Mouse (Mus musculus) ES-E14 (cell line): ENCODE data around the gene Dnm2. TPM values are rescaled to one million over a fixed set of nuclear protein-coding genes. Genes with fewer than 3 reads are reported as not detected.

Experiments used
- DNase-seq: peaks from one replicate; pipeline ENCODE4 v3.0.0-alpha.2; 2013; ENCODE audit warnings: low read depth, low spot score
- H3K27ac ChIP-seq: 2 replicates; pipeline ENCODE4 v1.5.1; 2012; ENCODE audit warnings: low read depth, mild to moderate bottlenecking, low read length, moderate library complexity, mixed read lengths; ENCODE audit not compliant: poor library complexity, insufficient read depth, severe bottlenecking
- H3K36me3 ChIP-seq: 2 replicates; pipeline ENCODE4 v1.6.1; 2012; ENCODE audit warnings: mild to moderate bottlenecking, low read length, moderate library complexity, mixed read lengths; ENCODE audit not compliant: control insufficient read depth, poor library complexity, insufficient read depth, severe bottlenecking
- H3K4me1 ChIP-seq, 2 experiments: fragments of 150-350 bp in 1 of 2; sonication (generic) in 1 of 2; 2 replicates each; pipeline ENCODE4 v1.6.1; 2012; ENCODE audit warnings: low read length in 2 of 2, mild to moderate bottlenecking in 1 of 2, mixed read lengths in 1 of 2; ENCODE audit not compliant: control insufficient read depth in 2 of 2, insufficient read depth in 2 of 2, poor library complexity in 1 of 2
- H3K4me3 ChIP-seq, 2 experiments: fragments of 150-350 bp in 1 of 2; sonication (generic) in 1 of 2; 2 replicates each; pipeline ENCODE4 v1.5.1; 2012; ENCODE audit warnings: low read length in 2 of 2, low read depth in 1 of 2, mild to moderate bottlenecking in 1 of 2, mixed read lengths in 1 of 2; ENCODE audit not compliant: insufficient read depth in 1 of 2, poor library complexity in 1 of 2, severe bottlenecking in 1 of 2
- H3K9ac ChIP-seq: 2 replicates; pipeline ENCODE4 v1.6.1; 2012; ENCODE audit warnings: low read depth, mild to moderate bottlenecking, low read length, mixed read lengths; ENCODE audit not compliant: poor library complexity, insufficient read depth, severe bottlenecking
- H3K9me3 ChIP-seq: fragments of 150-350 bp; sonication (generic); 2 replicates; pipeline ENCODE4 v1.6.1; 2012; ENCODE audit warnings: low read depth, mild to moderate bottlenecking, low read length; ENCODE audit not compliant: control insufficient read depth, insufficient read depth
- CHD2 ChIP-seq: IDR thresholded peaks from 2 replicates; pipeline ENCODE4 v1.6.1; 2014; ENCODE audit warnings: mild to moderate bottlenecking, low read depth, low read length, inconsistent platforms
- HCFC1 ChIP-seq: IDR thresholded peaks from 2 replicates; pipeline ENCODE4 v1.6.1; 2012; ENCODE audit warnings: low read length, inconsistent platforms, borderline replicate concordance; ENCODE audit not compliant: insufficient read depth
- MAFK ChIP-seq: IDR thresholded peaks from 2 replicates; pipeline ENCODE4 v1.6.1; 2014; ENCODE audit warnings: mild to moderate bottlenecking, low read depth, low read length, inconsistent platforms; ENCODE audit not compliant: insufficient read depth
- ZC3H11A ChIP-seq: IDR thresholded peaks from 2 replicates; pipeline ENCODE4 v1.6.1; 2012; ENCODE audit warnings: low read depth, mild to moderate bottlenecking, inconsistent platforms, low read length, borderline replicate concordance
- ZNF384 ChIP-seq: IDR thresholded peaks from 2 replicates; pipeline ENCODE4 v1.6.1; 2012; ENCODE audit warnings: low read depth, low read length, inconsistent platforms
- in situ Hi-C, 2 experiments: fragments of 600-800 bp; cut with MboI; formaldehyde crosslinking; loops; one replicate each; pipeline ENCODE4 v1.15.1; 2025; ENCODE audit warnings: low sequenced_read_pairs in 2 of 2, inconsistent platforms in 1 of 2; ENCODE audit not compliant: unreplicated experiment in 2 of 2
- total RNA-seq: library from RNA; depleted of rRNA; stranded (reverse); fragments of 300-350 nt; gene quantifications from 2 replicates; pipeline ENCODE4 v1.2.3, GENCODE M21; 2012

Dnm2 gene
- total RNA-seq, 1 experiment, result 69.6 TPM

DNA sequence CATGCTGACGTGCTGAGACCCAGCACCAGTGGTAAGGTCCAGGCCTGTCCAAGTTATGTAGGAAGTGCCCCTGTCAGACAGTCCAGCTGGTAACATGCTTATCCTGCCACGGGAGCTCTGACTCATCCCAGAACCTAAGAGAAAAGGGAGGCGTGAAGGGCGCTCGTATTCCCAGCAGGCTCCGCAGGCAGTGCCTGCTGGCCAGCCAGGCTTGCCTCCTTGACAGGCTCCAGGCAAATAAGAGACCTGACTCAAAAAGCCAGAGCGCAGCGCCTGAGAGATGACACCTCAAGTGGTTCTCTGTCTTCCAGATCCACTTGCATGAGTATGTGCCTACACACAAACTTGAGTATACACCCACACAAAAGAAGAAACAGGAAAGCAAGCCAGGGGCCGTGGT lies 70.0 kb downstream of the Dnm2 start:
- peaks cover 25% of the 10 kb centered on the region for H3K36me3 ChIP-seq
- H3K4me3 ChIP-seq, result no peak overlapping the region
- H3K4me1 ChIP-seq, result peaks cover 0 to 23% of the 10 kb centered on the region in 2 experiments; a peak in 2 of 4 replicates
- DNase-seq, result no peak
- no peaks in the 10 kb centered on the region for H3K9me3 ChIP-seq
- TF ChIP-seq MAFK, result no peak
- no peak for TF ChIP-seq HCFC1
- TF ChIP-seq ZC3H11A, result no peak
- no peak for TF ChIP-seq CHD2
- TF ChIP-seq ZNF384, result no peak
- H3K27ac ChIP-seq, result no peak overlapping the region
- in situ Hi-C loops, result no loop called here
- H3K9ac ChIP-seq, result no peak overlapping the region

GRCm38 (mm10) chr9:21496308-21497049 lies 71.8 kb downstream of the Dnm2 start:
- in situ Hi-C loops, result no loop called here
- H3K4me3 ChIP-seq, result peak overlapping the region; percentile 29 to 44
- H3K27ac ChIP-seq, result no peak overlapping the region
- TF ChIP-seq HCFC1 (no peak), CHD2 (no peak), ZNF384 (no peak), MAFK (no peak), ZC3H11A (no peak)
- peaks cover 0 to 20% of the 10 kb centered on the region in 2 experiments; a peak in 2 of 4 replicates for H3K4me1 ChIP-seq
- no peak for DNase-seq
- no peaks in the 10 kb centered on the region for H3K9me3 ChIP-seq
- peak overlapping the region; percentile 11 for H3K9ac ChIP-seq
- peaks cover 26% of the 10 kb centered on the region for H3K36me3 ChIP-seq

DNA sequence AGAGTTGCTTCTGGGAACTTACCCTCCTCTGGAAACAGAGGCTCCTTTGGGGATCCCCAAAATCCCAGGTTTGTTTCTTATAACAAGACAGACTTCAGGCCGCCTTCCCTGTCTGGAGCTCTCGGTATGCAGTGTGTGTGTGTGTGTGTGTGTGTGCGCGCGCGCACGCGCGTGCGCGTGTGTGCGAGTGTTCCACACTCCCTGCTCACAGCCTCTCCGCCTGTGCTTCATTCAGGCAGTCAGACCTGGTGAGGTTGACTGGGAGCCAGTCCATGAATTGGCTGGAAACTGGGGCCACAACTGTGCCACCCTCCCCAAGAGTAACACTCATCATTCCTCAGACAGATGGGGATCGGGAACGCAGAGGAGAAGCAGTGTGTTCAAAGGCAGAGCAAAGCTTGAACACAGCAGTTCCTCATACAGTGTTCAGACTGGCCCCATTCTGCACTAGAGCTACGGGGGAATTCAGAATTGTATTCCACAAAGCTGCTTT lies 72.4 kb downstream of the Dnm2 start:
- peaks cover 0 to 20% of the 10 kb centered on the region in 2 experiments; a peak in 2 of 4 replicates for H3K4me1 ChIP-seq
- TF ChIP-seq ZC3H11A, result no peak
- no peak for TF ChIP-seq ZNF384
- no peak for TF ChIP-seq HCFC1
- no peak for TF ChIP-seq CHD2
- no peak for DNase-seq
- in situ Hi-C loops, result no loop called here
- H3K4me3 ChIP-seq, result peak overlapping the region; percentile 29 to 44
- H3K9ac ChIP-seq, result peak overlapping the region; percentile 11; the same call in 1 of the 2 replicates
- no peaks in the 10 kb centered on the region for H3K9me3 ChIP-seq
- H3K36me3 ChIP-seq, result peaks cover 24% of the 10 kb centered on the region; the same call in 1 of the 2 replicates
- H3K27ac ChIP-seq, result no peak overlapping the region

- Histone ChIP-seq H3K36me3 (peaks cover 22% of the 10 kb centered on the region; the same call in 1 of the 2 replicates), H3K4me3 (no peak overlapping the region), H3K9ac (no peak overlapping the region), H3K4me1 (peaks cover 0 to 17% of the 10 kb centered on the region in 2 experiments; a peak in 2 of 4 replicates), H3K27ac (no peak overlapping the region), H3K9me3 (no peaks in the 10 kb centered on the region)
- TF ChIP-seq ZC3H11A (no peak), ZNF384 (no peak), MAFK (no peak), HCFC1 (no peak), CHD2 (no peak)
- DNase-seq, result no peak
- in situ Hi-C loops, result no loop called here
Measured at GRCm38 (mm10) chr9:21497664-21498063, 73.0 kb downstream of the Dnm2 start.
